Mouse (Mus musculus) liver, embryonic 13.5 days (tissue): Measurements from ENCODE around the gene Ccdc60. TPM values are rescaled to one million over a fixed set of nuclear protein-coding genes. Genes with fewer than 3 reads are reported as not detected.
A peak's percentile ranks its signal among the peaks of the same experiment; 100 is the strongest.
"Not testable (repeated sequence)": the region's sequence is repeated elsewhere in the genome, so short reads cannot be mapped to it uniquely, and the experiment has no call there.

Experiments used
- ATAC-seq: fragments of 200-750 bp; cut with Nextera tagmentation; 2 replicates; pipeline ENCODE4 v1.8.0; 2017; ENCODE audit warnings: low read depth, mild to moderate bottlenecking, moderate number of reproducible peaks, moderate library complexity
- DNase-seq: peaks from one replicate; pipeline ENCODE4 v3.0.0; 2022
- H3K27ac ChIP-seq: fragments of 300-500 bp; sonication (generic); 2 replicates; pipeline ENCODE4 v1.5.1; 2015; ENCODE audit warnings: moderate library complexity, mild to moderate bottlenecking, inconsistent platforms
- H3K27me3 ChIP-seq: fragments of 300-500 bp; sonication (generic); 2 replicates; pipeline ENCODE4 v1.6.1; 2015; ENCODE audit warnings: mild to moderate bottlenecking, inconsistent platforms
- H3K36me3 ChIP-seq: fragments of 300-500 bp; sonication (generic); 2 replicates; pipeline ENCODE4 v1.6.1; 2015; ENCODE audit warnings: mild to moderate bottlenecking, inconsistent platforms
- H3K4me1 ChIP-seq: fragments of 300-500 bp; sonication (generic); replicated peaks from 2 replicates; pipeline ENCODE4 v1.6.1; 2015; ENCODE audit warnings: inconsistent platforms
- H3K4me2 ChIP-seq: fragments of 300-500 bp; sonication (generic); 2 replicates; pipeline ENCODE4 v1.6.1; 2015; ENCODE audit warnings: inconsistent platforms, mild to moderate bottlenecking, moderate library complexity
- H3K4me3 ChIP-seq: fragments of 300-500 bp; sonication (generic); replicated peaks from 2 replicates; pipeline ENCODE4 v1.5.1; 2015; ENCODE audit warnings: mild to moderate bottlenecking, inconsistent platforms
- H3K9ac ChIP-seq: fragments of 300-500 bp; sonication (generic); 2 replicates; pipeline ENCODE4 v1.6.1; 2015; ENCODE audit warnings: mild to moderate bottlenecking, inconsistent platforms
- H3K9me3 ChIP-seq: fragments of 300-500 bp; sonication (generic); replicated peaks from 2 replicates; pipeline ENCODE4 v1.6.1; 2016; ENCODE audit warnings: inconsistent platforms
- WGBS: fragments of 180-500 bp; shearing (Covaris S2); methylation state at CpG from one replicate; pipeline ENCODE4 v1.1.7; 2015; ENCODE audit not compliant: insufficient replicate concordance; 5-methylcytosine and 5-hydroxymethylcytosine counted together
- polyA plus RNA-seq: library from polyadenylated mRNA; unstranded; fragments of >200 nt; fragmentation: Nextera tagmentation; extraction: Ambion mirVana; gene quantifications from 2 replicates; pipeline ENCODE4 v1.2.1, GENCODE M21; 2015

The Ccdc60 gene
- 0.05 TPM in 1 of 2 replicates, not detected in the other for polyA plus RNA-seq

DNA sequence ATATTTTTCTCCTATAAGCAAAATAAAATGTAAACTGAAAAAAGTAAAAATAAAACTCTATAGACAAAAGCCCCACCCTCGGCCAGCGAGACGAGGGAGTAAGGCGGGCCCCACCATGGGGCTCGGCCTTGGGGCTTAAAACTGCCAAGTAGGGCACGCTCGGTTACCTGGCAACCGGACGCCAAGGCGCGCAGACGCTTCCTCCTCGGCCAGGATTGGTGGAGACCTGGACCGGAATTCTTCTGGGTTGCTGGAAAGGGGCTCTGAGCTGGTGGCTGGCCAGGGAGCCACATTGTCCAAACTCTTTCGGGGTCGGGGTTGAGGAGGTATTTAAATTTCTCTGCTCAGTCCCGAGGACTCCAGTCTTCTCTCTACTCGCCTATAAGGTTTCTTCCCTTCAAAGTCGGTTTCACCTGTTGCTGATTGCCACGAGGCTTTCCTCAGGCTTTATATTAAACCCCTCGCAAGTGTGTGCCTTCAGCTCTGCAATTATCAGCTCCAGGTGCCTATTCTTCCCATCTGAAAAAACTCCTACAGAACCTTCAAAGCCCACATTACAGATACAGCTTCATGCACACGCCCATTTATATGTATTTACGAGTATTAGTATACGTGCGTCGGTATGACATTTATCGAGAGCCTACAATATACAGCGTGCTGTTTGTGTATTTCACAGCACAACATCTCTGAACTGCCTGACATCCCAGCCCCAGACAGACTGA, at the start of gene Ccdc60:
TSS of gene Ccdc60 (minus strand) at position 137 of the 722 bp plus-strand sequence.
- Histone ChIP-seq H3K4me1 (no peaks in the 10 kb centered on the region), H3K27ac (no peak within 1 kb of the TSS), H3K9me3 (no peaks in the 10 kb centered on the region), H3K36me3 (no peaks in the 10 kb centered on the region), H3K27me3 (no peaks in the 10 kb centered on the region), H3K4me2 (peak within 1 kb of the TSS; percentile 44), H3K9ac (no peak within 1 kb of the TSS), H3K4me3 (peak within 1 kb of the TSS; percentile 7; the same call in 1 of the 2 replicates)
- WGBS, result 6% methylated on average over 28 of the region's 28 CpGs
- no peak for ATAC-seq
- DNase-seq, result peak; percentile 12

DNA sequence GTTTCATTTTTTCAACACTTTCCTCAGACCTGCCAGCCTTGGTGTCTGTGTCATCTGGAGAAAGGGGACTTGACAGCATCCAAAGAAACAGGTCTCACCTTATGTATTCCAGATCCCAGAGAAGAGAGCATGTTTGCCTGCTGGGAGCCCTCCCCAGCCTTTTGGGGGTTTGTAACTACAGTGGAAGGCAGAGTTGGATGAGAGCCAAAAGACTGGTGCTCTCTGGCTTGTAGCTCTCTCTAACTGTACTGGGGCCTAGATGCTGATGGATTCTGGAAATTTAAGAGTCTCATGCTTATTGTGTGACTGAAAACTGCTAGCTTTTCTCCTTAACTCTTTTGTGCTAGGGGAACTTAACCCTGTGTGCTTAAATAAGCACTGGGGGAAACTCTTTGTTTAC, 47.4 kb upstream of the Ccdc60 start:
- no peak overlapping the region for H3K4me3 ChIP-seq
- H3K4me2 ChIP-seq, result no peak overlapping the region
- no peak overlapping the region for H3K9ac ChIP-seq
- H3K36me3 ChIP-seq, result no peaks in the 10 kb centered on the region
- peaks cover 5% of the 10 kb centered on the region; the same call in 1 of the 2 replicates for H3K9me3 ChIP-seq
- H3K27ac ChIP-seq, result no peak overlapping the region
- DNase-seq (no peak), ATAC-seq (no peak)
- no peaks in the 10 kb centered on the region for H3K4me1 ChIP-seq
- H3K27me3 ChIP-seq, result no peaks in the 10 kb centered on the region

DNA sequence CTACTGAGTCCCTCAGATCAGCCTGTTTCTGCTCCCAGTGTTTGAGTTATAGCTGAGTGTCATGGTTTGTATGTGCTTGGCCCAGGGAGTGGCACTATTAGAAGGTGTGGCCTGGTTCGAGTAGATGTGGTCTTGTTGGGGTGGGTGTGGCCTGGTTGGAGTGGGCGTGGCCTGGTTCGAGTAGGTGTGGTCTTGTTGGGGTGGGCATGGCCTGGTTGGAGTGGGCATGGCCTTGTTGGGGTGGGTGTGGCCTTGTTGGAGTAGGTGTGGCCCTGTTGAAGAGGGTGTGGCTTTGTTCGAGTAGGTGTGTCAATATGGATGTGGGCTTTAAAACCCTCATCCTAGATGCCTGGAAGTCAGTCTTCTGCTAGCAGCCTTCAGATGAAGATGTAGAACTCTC, 40.1 kb upstream of the Ccdc60 start:
- no peaks in the 10 kb centered on the region for H3K4me1 ChIP-seq
- H3K9me3 ChIP-seq, result 0 out of 2 replicates have a peak, but pooled peaks cover 14% of the 10 kb centered on the region
- H3K4me3 ChIP-seq, result no peak overlapping the region
- no peak overlapping the region for H3K9ac ChIP-seq
- 56% methylated on average over 4 of the region's 4 CpGs for WGBS
- DNase-seq, result no peak
- ATAC-seq, result no peak
- H3K27ac ChIP-seq, result no peak overlapping the region
- no peak overlapping the region for H3K4me2 ChIP-seq
- H3K36me3 ChIP-seq, result no peaks in the 10 kb centered on the region
- H3K27me3 ChIP-seq, result no peaks in the 10 kb centered on the region

DNA sequence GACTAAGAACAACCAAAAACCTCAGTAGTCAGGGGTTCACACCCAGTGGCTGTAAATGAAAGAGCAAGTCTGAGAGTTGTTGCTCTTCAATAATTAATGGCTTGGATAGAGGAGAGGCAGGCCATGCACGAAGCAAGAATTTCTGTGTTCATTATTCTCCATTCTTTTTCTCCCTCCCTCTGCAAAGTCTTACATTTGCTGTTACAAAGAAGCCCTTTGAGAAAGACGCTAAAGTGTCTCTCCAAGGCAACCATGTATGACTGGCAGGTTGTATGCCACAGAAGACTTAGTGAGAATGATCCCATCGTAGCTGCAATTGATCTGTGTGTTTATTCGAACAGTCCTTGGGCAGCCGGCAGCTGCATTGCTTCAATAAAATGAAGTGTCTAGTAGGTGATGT, 34.6 kb upstream of the Ccdc60 start:
- WGBS, result 58% methylated on average over 5 of the region's 5 CpGs

DNA sequence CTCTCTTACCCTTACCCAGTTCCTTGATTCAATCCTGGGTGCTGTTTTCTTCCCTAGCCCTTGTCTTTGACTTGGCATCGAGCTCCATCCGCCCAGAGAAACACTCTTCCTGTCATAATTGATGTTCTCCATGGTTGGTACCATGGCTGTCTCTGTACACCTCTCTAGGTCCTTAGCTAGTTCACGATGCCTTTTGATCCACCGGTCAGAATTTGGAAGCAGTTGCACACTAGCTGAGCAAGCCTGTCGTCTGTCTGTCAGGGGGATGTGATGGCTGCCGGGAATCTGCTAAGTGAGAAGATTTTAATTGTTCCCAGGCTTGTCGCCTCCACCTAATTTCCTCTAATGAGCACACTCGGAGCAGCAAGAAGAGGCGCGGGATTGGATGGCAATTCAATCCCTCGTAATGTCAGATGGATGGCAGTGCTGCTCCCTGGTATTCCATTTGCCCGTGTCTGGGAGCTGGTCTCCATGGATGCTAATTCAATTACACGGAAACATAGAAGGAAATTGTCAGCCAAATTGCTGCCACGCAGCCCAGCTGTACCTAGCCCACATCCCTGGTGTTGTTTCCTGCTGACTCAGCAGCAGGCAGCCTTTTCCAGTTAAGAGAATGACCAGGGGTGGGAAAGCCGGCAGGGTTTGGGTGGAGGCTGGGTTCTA, 33.7 kb upstream of the Ccdc60 start:
- Histone ChIP-seq H3K9me3 (0 out of 2 replicates have a peak, but pooled peaks cover under 1% of the 10 kb centered on the region), H3K27me3 (no peaks in the 10 kb centered on the region), H3K27ac (no peak overlapping the region), H3K36me3 (no peaks in the 10 kb centered on the region), H3K4me3 (no peak overlapping the region), H3K9ac (no peak overlapping the region), H3K4me1 (no peaks in the 10 kb centered on the region), H3K4me2 (no peak overlapping the region)
- DNase-seq (no peak), ATAC-seq (no peak)
- WGBS, result 57% methylated on average over 15 of the region's 15 CpGs

More for the DNA sequence above, 34.6 kb upstream of the Ccdc60 start:
- no peak overlapping the region for H3K4me2 ChIP-seq
- ATAC-seq (no peak), DNase-seq (no peak)
- H3K27me3 ChIP-seq, result no peaks in the 10 kb centered on the region
- H3K4me1 ChIP-seq, result no peaks in the 10 kb centered on the region
- 0 out of 2 replicates have a peak, but pooled peaks cover 4% of the 10 kb centered on the region for H3K9me3 ChIP-seq
- no peak overlapping the region for H3K27ac ChIP-seq
- no peaks in the 10 kb centered on the region for H3K36me3 ChIP-seq
- no peak overlapping the region for H3K4me3 ChIP-seq
- no peak overlapping the region for H3K9ac ChIP-seq

DNA sequence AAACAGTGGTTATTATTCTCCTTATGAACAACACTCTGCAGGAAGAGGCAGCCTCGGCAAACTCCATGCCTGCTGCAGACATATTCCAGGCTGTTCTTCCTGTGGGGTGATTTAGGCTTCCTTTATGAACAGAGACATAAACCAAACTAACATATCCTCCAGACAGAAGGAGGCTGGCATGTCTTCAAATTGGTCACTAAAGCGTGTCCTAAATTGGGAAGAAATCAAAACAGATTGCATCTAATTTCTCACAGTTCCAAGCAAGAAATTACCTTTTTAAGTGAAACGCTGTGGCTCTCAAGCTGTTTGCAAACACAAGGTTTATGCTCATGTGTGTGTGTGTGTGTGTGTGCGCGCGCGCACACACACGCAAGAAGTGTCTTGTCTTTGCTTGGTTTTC, 24.9 kb upstream of the Ccdc60 start:
- no peak for DNase-seq

DNA sequence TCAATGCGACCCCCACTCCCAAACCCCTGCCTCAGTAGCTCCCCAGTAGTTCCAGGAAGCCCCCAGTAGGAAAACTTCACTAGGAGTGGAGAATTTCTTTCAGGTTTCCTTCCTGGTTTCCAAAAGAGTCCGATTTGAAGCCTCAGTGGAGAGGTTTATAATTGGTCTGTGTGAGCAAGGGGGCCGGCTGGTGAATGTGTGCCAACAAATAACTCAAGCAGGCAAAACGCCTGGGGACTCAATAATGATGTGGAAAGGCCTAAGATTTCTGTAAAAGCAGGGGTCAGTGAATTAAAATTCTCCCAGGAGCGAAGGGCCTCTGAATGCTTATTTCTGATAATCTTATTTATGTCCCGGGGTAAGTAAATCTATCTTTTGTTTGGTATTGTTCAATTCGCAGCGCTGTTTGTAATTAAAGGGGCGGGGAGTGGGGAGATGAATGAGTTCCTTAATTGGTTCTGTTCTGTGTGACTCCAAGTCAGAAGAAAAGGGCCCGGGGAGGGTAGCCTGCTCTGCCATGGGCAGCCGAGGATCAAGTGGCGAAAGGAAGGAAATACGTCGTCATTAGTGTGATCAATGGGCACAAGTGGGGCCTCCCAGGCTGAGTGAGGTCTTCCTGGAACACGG, 23.4 kb upstream of the Ccdc60 start:
- no peaks in the 10 kb centered on the region for H3K36me3 ChIP-seq
- WGBS, result 53% methylated on average over 15 of the region's 15 CpGs
- no peak for DNase-seq
- no peak overlapping the region for H3K27ac ChIP-seq
- ATAC-seq, result no peak
- no peaks in the 10 kb centered on the region for H3K9me3 ChIP-seq
- H3K4me1 ChIP-seq, result no peaks in the 10 kb centered on the region
- no peak overlapping the region for H3K4me3 ChIP-seq
- no peak overlapping the region for H3K9ac ChIP-seq
- no peak overlapping the region for H3K4me2 ChIP-seq
- no peaks in the 10 kb centered on the region for H3K27me3 ChIP-seq

More for the DNA sequence above, 24.9 kb upstream of the Ccdc60 start:
- Histone ChIP-seq H3K27me3 (no peaks in the 10 kb centered on the region), H3K4me1 (no peaks in the 10 kb centered on the region), H3K4me2 (no peak overlapping the region), H3K9ac (no peak overlapping the region), H3K27ac (no peak overlapping the region), H3K9me3 (no peaks in the 10 kb centered on the region), H3K4me3 (no peak overlapping the region), H3K36me3 (no peaks in the 10 kb centered on the region)
- ATAC-seq, result no peak
- 77% methylated on average over 8 of the region's 8 CpGs for WGBS

DNA sequence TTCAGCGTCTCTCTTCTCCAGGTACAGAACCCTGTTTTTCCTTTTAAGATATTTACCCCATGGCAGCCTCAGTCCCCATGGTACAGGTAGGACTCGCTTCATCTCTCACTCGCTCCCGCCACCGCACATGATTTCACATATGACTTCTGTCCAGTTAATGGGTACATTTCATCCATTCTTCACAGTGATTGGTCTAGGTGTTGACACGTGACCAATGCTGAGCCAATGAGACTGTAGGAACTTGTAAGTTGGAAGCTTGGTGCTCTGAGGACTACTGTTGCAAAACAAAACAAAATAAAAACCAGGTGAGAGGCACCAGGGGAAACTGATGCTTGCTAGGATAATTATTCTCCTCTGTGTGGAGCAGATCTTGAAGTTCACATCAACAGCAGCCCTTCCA, 22.9 kb upstream of the Ccdc60 start:
- no peaks in the 10 kb centered on the region for H3K27me3 ChIP-seq
- H3K4me3 ChIP-seq, result no peak overlapping the region
- no peaks in the 10 kb centered on the region for H3K36me3 ChIP-seq
- H3K4me1 ChIP-seq, result no peaks in the 10 kb centered on the region
- no peak for DNase-seq
- no peak overlapping the region for H3K27ac ChIP-seq
- ATAC-seq, result no peak
- H3K9ac ChIP-seq, result no peak overlapping the region
- H3K4me2 ChIP-seq, result no peak overlapping the region
- whole genome bisulfite sequencing, result 78% methylated on average over 6 of the region's 6 CpGs
- no peaks in the 10 kb centered on the region for H3K9me3 ChIP-seq

DNA sequence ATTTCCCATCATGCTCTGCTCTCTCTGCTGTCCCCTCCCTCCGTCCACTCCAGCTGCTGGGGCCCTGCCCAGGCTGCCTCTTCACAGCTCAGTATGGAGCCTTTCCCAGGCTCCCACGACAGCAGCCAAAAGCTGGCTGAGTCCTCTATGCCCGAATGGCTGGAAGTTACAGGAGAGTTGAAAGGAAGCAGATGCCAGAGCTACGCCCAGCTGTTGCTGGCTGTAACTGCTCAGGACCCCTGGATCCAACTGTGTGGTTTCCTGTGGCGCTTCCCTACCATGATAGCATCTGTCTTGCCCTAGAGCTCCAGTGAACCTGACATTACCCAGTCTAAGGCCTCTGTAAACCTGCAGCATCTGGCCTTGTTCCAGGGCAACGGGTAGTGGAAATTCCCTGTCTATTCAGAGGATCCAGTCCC, 20.6 kb upstream of the Ccdc60 start:
- Histone ChIP-seq H3K36me3 (no peaks in the 10 kb centered on the region), H3K4me2 (no peak overlapping the region), H3K9me3 (no peaks in the 10 kb centered on the region), H3K27me3 (no peaks in the 10 kb centered on the region), H3K4me3 (no peak overlapping the region), H3K27ac (no peak overlapping the region), H3K4me1 (no peaks in the 10 kb centered on the region), H3K9ac (no peak overlapping the region)
- WGBS, result 16% methylated on average over 6 of the region's 6 CpGs
- no peak for DNase-seq
- ATAC-seq, result no peak

DNA sequence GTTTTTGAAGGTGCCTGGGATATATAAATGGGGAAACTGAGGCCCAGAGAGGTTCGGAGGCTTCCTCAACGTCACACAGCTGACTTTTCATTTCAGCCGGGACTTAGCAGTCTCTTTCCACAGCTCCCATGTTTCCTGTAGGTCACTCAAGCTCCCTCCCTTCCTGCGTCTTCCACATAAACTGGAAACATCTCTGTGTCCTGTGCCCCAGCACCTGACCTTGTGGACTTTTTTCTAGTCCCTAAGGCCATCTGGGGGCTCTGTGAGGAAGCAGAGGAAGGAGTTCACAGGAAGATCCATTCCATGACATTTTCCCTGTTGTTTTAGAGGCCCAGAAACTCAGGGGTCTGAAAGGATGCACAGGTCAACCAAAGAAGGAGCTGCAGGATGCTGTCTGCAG, 16.8 kb upstream of the Ccdc60 start:
- H3K9me3 ChIP-seq, result no peaks in the 10 kb centered on the region
- 72% methylated on average over 4 of the region's 4 CpGs for WGBS
- ATAC-seq (no peak), DNase-seq (no peak)
- H3K27ac ChIP-seq, result no peak overlapping the region
- no peaks in the 10 kb centered on the region for H3K36me3 ChIP-seq
- no peaks in the 10 kb centered on the region for H3K4me1 ChIP-seq
- H3K4me3 ChIP-seq, result no peak overlapping the region
- H3K27me3 ChIP-seq, result no peaks in the 10 kb centered on the region
- no peak overlapping the region for H3K9ac ChIP-seq
- no peak overlapping the region for H3K4me2 ChIP-seq

DNA sequence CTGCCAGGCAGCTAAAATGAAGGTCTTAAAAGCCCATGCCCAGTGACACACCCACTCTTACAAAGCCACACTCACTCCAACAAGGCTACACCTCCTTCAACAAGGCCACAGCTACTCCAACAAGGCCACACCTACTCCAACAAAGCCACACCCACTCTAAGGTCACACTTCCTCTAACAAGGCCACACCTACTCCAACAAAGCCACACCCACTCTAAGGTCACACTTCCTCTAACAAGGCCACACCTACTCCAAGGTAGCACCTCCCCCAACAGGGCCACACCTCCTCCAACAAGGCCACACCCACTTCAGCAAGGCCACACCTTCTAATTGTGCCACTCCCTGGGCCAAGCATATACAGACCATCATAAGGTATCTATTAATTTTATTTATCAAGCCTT, 16.4 kb upstream of the Ccdc60 start:
- H3K9ac ChIP-seq, H3K36me3 ChIP-seq, H3K4me1 ChIP-seq, H3K4me3 ChIP-seq, H3K9me3 ChIP-seq, H3K4me2 ChIP-seq, ATAC-seq, DNase-seq, H3K27ac ChIP-seq, H3K27me3 ChIP-seq: not testable (repeated sequence)
